Mouse (Mus musculus) lung, embryonic 16.5 days (tissue): ENCODE measurements at regions not wholly inside any gene's neighbourhood (a gene's known extent, or its start where the extent isn't known, plus 50 kb on each side); places are given as distances from the start of the nearest gene placed in this dataset.
A peak's percentile ranks its signal among the peaks of the same experiment; 100 is the strongest.

Source experiments
- ATAC-seq: fragments of 200-750 bp; cut with Nextera tagmentation; 2 replicates; pipeline ENCODE4 v1.8.0; 2017; ENCODE audit warnings: low read depth, mild to moderate bottlenecking, moderate library complexity
- H3K27ac ChIP-seq: fragments of 300-500 bp; sonication (generic); 2 replicates; pipeline ENCODE4 v1.5.1; 2014; ENCODE audit warnings: mild to moderate bottlenecking, control low read depth, low read length
- H3K27me3 ChIP-seq: fragments of 300-500 bp; sonication (generic); 2 replicates; pipeline ENCODE4 v1.6.1; 2014; ENCODE audit warnings: low read depth, low read length, mixed read lengths; ENCODE audit not compliant: control insufficient read depth, insufficient read depth
- H3K36me3 ChIP-seq: fragments of 300-500 bp; sonication (generic); 2 replicates; pipeline ENCODE4 v1.6.1; 2014; ENCODE audit warnings: low read length; ENCODE audit not compliant: control insufficient read depth, insufficient read depth
- H3K4me1 ChIP-seq: fragments of 300-500 bp; sonication (generic); replicated peaks from 2 replicates; pipeline ENCODE4 v1.6.1; 2014; ENCODE audit warnings: low read length, mixed read lengths; ENCODE audit not compliant: control insufficient read depth, insufficient read depth
- H3K4me2 ChIP-seq: fragments of 300-500 bp; sonication (generic); 2 replicates; pipeline ENCODE4 v1.6.1; 2014; ENCODE audit warnings: low read depth, low read length, control low read depth
- H3K4me3 ChIP-seq: fragments of 300-500 bp; sonication (generic); 2 replicates; pipeline ENCODE4 v1.5.1; 2014; ENCODE audit warnings: mild to moderate bottlenecking, low read length, control low read depth
- H3K9ac ChIP-seq: fragments of 300-500 bp; sonication (generic); 2 replicates; pipeline ENCODE4 v1.6.1; 2014; ENCODE audit warnings: low read length, control low read depth
- H3K9me3 ChIP-seq: fragments of 300-500 bp; sonication (generic); 2 replicates; pipeline ENCODE4 v1.6.1; 2016; ENCODE audit warnings: low read length; ENCODE audit not compliant: control insufficient read depth
- WGBS: fragments of 180-500 bp; shearing (Covaris S2); extraction: QIAGEN DNeasy Blood & Tissue Kit; methylation state at CpG from one replicate; pipeline ENCODE4 v1.1.7; 2014; 5-methylcytosine and 5-hydroxymethylcytosine counted together

DNA sequence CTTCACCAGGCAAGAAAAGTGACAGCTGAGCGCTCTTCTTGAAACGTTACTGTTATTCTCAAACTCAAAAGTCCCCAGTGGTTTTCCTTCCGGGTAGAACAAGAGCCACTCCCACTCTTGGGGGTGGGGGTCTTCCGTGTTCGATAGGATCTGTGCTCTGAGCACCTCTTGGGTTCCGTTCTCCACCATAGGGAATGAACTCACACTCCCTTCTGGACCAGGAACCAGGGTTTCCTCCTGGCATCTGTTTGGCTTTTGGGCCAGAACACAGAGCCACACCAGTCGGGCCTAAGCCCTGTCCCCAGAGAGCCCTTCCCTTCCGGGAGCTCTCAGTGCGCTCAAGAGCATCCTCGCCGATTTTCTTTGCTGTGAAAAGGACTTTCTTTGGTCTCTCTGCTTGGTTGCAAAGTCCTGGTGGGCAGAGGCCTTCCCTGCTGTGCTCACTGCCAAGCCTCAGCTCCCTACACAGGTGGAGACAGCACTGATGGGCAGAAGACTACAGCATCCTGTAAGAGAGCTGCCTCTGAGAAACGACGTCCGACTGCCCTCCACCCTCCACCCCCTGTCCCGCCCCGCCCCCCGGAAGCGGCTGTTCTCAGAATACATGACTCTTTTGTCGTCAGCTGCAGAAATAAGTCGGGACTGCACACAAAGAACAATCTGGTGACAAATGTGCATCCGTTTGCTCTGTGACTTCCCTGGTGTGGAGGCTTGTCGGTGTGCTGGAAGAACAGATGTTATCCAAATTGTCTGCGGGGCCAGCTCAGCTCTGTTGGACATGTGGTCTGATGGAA is 90.9 kb upstream of the Lef1 start:
- H3K4me1 ChIP-seq: peaks cover 9% of the 10 kb centered on the region
- 12% methylated on average over 23 of the region's 23 CpGs for WGBS
- no peaks in the 10 kb centered on the region for H3K27me3 ChIP-seq
- no peaks in the 10 kb centered on the region for H3K36me3 ChIP-seq
- H3K9me3 ChIP-seq: no peaks in the 10 kb centered on the region
- peak overlapping the region; percentile 59 for H3K4me2 ChIP-seq
- ATAC-seq: peak; percentile 83
- H3K27ac ChIP-seq: peak overlapping the region; percentile 38
- H3K4me3 ChIP-seq: peak overlapping the region; percentile 32
- peak overlapping the region; percentile 53 for H3K9ac ChIP-seq

DNA sequence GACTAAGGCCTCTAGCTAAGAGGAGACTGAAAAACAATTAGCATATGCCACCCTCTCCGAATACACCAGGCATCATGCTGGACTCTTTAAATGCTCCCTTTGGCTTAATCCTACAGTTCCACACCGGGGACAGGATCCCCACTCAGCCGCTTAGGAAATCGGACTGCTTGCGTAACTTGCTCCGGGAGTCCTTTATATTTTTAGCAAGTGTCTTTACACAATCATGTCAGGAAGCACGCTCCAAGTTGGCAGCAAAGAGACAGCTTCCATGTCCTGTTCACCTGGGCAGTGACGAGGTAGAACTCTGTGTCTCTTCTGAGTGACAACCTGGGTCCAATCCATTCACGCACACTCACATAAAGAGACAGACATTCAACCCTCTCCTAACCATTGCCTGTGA is 92.4 kb upstream of the Lef1 start:
- no peak overlapping the region for H3K4me2 ChIP-seq
- H3K4me1 ChIP-seq: peaks cover 9% of the 10 kb centered on the region
- H3K27ac ChIP-seq: no peak overlapping the region
- no peaks in the 10 kb centered on the region for H3K9me3 ChIP-seq
- no peaks in the 10 kb centered on the region for H3K27me3 ChIP-seq
- no peaks in the 10 kb centered on the region for H3K36me3 ChIP-seq
- ATAC-seq: no peak
- no peak overlapping the region for H3K9ac ChIP-seq
- no peak overlapping the region for H3K4me3 ChIP-seq
- WGBS: 60% methylated on average over 9 of the region's 9 CpGs

DNA sequence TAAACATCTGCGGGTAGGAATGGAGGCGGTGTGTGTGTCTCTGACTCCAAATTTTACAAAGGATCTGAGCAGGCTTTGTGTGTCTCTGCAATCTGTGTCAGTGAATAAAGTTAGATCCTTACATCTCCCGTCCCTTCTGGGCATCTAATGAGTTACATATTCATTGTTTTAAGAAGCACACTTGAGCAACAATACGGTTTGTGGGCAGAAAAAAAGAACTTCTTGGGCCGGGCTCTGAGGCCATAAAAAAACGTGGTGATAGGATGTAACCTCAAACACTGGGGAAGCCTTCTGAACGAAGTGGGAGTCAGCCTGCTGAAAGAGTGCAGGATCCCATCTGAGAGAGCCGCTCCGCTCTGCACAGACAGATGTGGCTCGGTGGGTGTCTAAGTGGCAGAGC is 94.2 kb upstream of the Lef1 start:
- no peak overlapping the region for H3K4me3 ChIP-seq
- H3K9ac ChIP-seq: no peak overlapping the region
- no peak overlapping the region for H3K27ac ChIP-seq
- no peaks in the 10 kb centered on the region for H3K36me3 ChIP-seq
- WGBS: 63% methylated on average over 10 of the region's 10 CpGs
- no peak overlapping the region for H3K4me2 ChIP-seq
- H3K27me3 ChIP-seq: no peaks in the 10 kb centered on the region
- ATAC-seq: no peak
- no peaks in the 10 kb centered on the region for H3K9me3 ChIP-seq
- peaks cover 9% of the 10 kb centered on the region for H3K4me1 ChIP-seq

DNA sequence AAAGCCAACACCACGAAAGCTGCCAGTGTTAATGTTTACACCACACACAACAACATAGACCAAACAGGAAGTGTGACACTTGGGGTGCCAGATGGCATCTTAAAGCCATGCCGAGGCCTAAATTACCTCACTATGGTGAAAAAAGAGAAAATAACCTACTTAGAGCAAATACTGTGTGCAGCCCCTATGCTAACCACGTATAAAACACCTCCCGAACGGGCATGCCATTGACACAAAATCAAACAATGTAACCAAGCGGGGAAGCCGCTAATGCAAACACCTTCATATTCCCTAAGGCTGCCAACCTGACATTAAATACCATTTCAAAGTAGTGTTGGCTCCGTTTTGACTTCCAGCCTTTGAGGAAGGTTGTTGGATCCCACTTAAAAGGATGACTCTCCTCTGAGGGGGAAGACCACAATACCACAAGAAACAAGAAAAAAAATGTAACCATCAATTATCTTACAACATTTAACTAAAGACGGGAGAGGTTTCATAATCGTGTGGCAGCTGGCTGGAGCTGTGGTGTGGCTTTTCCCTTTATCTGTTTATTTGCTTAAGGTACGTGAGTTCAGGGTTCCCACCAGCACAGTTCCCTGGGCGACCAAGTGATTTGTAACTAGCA is 96.1 kb upstream of the Lef1 start:
- WGBS: 35% methylated on average over 12 of the region's 12 CpGs
- no peaks in the 10 kb centered on the region for H3K9me3 ChIP-seq
- no peak for ATAC-seq
- H3K4me1 ChIP-seq: peaks cover 3% of the 10 kb centered on the region
- no peak overlapping the region for H3K4me3 ChIP-seq
- no peaks in the 10 kb centered on the region for H3K27me3 ChIP-seq
- H3K27ac ChIP-seq: no peak overlapping the region
- H3K9ac ChIP-seq: no peak overlapping the region
- H3K4me2 ChIP-seq: no peak overlapping the region
- H3K36me3 ChIP-seq: no peaks in the 10 kb centered on the region

DNA sequence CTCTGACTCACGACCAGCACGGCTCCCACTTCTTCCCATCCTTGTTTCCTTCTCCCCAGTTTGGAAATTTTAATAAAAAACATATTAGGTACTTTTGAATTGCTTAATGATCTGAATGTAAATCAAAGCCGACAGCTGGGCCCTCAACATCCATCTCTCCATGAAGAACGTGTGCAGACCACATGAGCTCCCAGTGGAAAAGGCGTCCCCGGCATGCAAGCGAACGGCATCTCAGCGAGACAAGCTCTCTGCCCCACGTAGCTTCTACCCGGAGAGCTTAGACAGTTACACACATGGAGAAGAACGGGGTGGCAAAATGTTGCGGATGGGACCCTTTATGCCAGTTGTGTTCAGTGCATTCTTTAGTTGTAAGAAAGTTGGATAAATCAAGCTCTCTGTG is 109.6 kb upstream of the Lef1 start:
- 82% methylated on average over 13 of the region's 13 CpGs for WGBS
- no peak for ATAC-seq
- H3K9ac ChIP-seq: no peak overlapping the region

DNA sequence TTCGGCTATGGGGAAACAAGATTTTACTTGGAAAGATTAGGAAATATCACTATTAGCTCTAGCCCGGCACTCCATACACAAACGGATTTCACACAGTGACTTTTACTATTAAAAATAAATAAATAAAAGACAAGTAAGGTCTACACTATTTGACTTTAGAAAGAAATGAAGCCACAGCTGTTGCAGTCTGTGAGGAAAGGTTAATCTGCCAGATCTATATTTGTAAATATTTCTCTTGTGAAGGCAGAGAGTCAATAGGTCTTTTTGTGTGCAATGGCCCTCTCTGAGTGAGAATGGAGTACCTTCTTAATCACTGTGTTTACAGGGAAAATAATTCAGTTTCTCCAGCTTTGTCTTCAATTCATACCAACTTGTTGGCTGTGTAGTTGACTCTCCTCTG is 110.0 kb upstream of the Lef1 start:
- 49% methylated on average over 3 of the region's 3 CpGs for WGBS
- Histone ChIP-seq H3K4me1 (peaks cover 5% of the 10 kb centered on the region; the same call in 1 of the 2 replicates), H3K4me3 (no peak overlapping the region), H3K27me3 (no peaks in the 10 kb centered on the region), H3K4me2 (no peak overlapping the region), H3K36me3 (no peaks in the 10 kb centered on the region), H3K9ac (no peak overlapping the region), H3K27ac (no peak overlapping the region), H3K9me3 (no peaks in the 10 kb centered on the region)
- ATAC-seq: no peak

More for the DNA sequence above, 109.6 kb upstream of the Lef1 start:
- no peak overlapping the region for H3K27ac ChIP-seq
- H3K4me3 ChIP-seq: no peak overlapping the region
- H3K4me1 ChIP-seq: peaks cover 5% of the 10 kb centered on the region; the same call in 1 of the 2 replicates
- H3K27me3 ChIP-seq: no peaks in the 10 kb centered on the region
- H3K4me2 ChIP-seq: no peak overlapping the region
- H3K36me3 ChIP-seq: no peaks in the 10 kb centered on the region
- no peaks in the 10 kb centered on the region for H3K9me3 ChIP-seq

- no peak overlapping the region for H3K4me3 ChIP-seq
- no peaks in the 10 kb centered on the region for H3K27me3 ChIP-seq
- peaks cover 5% of the 10 kb centered on the region; the same call in 1 of the 2 replicates for H3K4me1 ChIP-seq
- no peak overlapping the region for H3K27ac ChIP-seq
- 67% methylated on average over 6 of the region's 6 CpGs for WGBS
- no peak overlapping the region for H3K9ac ChIP-seq
- H3K4me2 ChIP-seq: no peak overlapping the region
- ATAC-seq: peak; percentile 68
- H3K36me3 ChIP-seq: no peaks in the 10 kb centered on the region
- no peaks in the 10 kb centered on the region for H3K9me3 ChIP-seq
These were observed 110.5 kb upstream of the Lef1 start for GRCm38 (mm10) chr3:130999818-131000217.

DNA sequence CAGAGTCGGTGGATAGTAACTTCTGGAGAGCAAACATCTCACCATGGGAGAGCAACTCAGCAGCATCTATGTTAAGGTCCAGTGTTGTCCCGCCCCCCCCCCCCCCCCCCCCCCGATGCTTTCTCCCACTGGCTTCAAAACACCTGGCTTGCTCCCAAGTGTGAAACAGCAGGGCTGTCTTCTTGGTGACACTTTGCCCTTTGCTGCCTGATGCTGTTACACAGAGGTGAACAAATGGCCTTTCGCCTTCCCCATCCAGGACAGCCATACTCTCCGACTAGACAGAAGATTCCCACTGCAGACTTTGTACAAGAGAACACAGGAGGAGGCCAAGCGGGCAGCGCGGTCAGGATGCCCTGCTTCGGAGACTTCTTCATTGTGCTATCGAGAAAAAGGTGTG is 111.8 kb upstream of the Lef1 start:
- 45% methylated on average over 9 of the region's 10 CpGs for WGBS
- Histone ChIP-seq H3K9ac (no peak overlapping the region), H3K4me3 (no peak overlapping the region), H3K36me3 (no peaks in the 10 kb centered on the region), H3K27ac (no peak overlapping the region), H3K27me3 (no peaks in the 10 kb centered on the region), H3K4me2 (no peak overlapping the region), H3K9me3 (no peaks in the 10 kb centered on the region), H3K4me1 (peaks cover 5% of the 10 kb centered on the region; the same call in 1 of the 2 replicates)
- no peak for ATAC-seq

DNA sequence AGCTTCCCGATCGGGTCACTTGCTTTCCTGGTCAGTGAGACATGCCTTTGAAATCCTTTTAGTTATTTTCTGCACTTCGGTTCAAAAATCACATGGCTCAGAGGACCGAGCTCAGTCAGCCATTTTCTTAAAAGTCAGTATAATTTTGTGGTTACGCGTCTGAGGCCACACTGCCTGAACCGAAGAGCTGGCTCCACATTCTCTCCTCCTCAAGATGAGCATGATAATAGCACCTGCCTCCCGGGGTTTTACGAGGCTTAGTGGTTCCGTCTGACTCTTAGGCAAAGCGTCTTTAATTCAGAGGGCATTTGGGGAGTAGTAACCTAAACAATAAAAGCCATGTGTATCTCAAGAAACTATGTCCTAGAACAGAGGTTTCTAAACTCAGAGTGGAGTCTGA is 113.5 kb upstream of the Lef1 start:
- Histone ChIP-seq H3K27me3 (no peaks in the 10 kb centered on the region), H3K9me3 (no peaks in the 10 kb centered on the region), H3K27ac (no peak overlapping the region), H3K4me2 (no peak overlapping the region), H3K4me1 (peaks cover 5% of the 10 kb centered on the region; the same call in 1 of the 2 replicates), H3K9ac (no peak overlapping the region), H3K4me3 (no peak overlapping the region), H3K36me3 (no peaks in the 10 kb centered on the region)
- 66% methylated on average over 11 of the region's 11 CpGs for WGBS
- ATAC-seq: no peak
